8 mouse cellular contexts compared by ENCODE assay signal in genomic region chr14:30695609-30696008, GRCm38 (mm10). TPM values are rescaled to one million over a fixed set of nuclear protein-coding genes. Genes with fewer than 3 reads are reported as not detected.
A peak's percentile ranks its signal among the peaks of the same experiment; 100 is the strongest.
DNase-seq lines count a peak whose midpoint lies in the region; ATAC-seq and TF ChIP-seq lines count a peak whose summit lies in the region.

No protein-coding gene starts in this region.

- H3K27ac ChIP-seq in liver, adult 2 months (replicated peaks; ENCODE audit: insufficient read depth, low read depth, low read length), result no peak overlapping the region
- H3K27ac ChIP-seq in liver, embryonic 12.5 days, result no peak overlapping the region
- peak overlapping the region; percentile 70 for H3K27ac ChIP-seq in layer of hippocampus, adult 2 months

- DNase-seq in liver, adult 2 months (ENCODE audit: extremely low read depth, low read depth, low spot score), result peak; percentile 80
- DNase-seq in brain, embryonic 14.5 days (ENCODE audit: low read depth), result peak; percentile 77
- DNase-seq in gastrocnemius, adult 8-10 months (ENCODE audit: low spot score in 2 of 2), result peak; percentile 57 to 64
- peak; percentile 66 for DNase-seq in layer of hippocampus, adult 2 months (ENCODE audit: low spot score in 2 of 2)
- no peak for DNase-seq in thymus, adult 18-20 months

- H3K9me3 ChIP-seq in liver, embryonic 12.5 days (replicated peaks), result no peaks in the 10 kb centered on the region

- no peak overlapping the region for H3K4me2 ChIP-seq in liver, embryonic 12.5 days

- H3K4me1 ChIP-seq in liver, adult 2 months (ENCODE audit: control insufficient read depth, insufficient read depth, low read length), result peaks cover 2% of the 10 kb centered on the region
- H3K4me1 ChIP-seq in liver, embryonic 12.5 days, result no peaks in the 10 kb centered on the region

- H3K4me3 ChIP-seq in liver, adult 2 months (ENCODE audit: insufficient read depth, low read depth, low read length), result no peak overlapping the region
- H3K4me3 ChIP-seq in liver, embryonic 12.5 days, result no peak overlapping the region
- H3K4me3 ChIP-seq in layer of hippocampus, adult 2 months, result no peak overlapping the region

- no peak overlapping the region for H3K9ac ChIP-seq in liver, adult 2 months (ENCODE audit: low read depth, low read length)
- no peak overlapping the region for H3K9ac ChIP-seq in liver, embryonic 12.5 days

- no peaks in the 10 kb centered on the region for H3K36me3 ChIP-seq in liver, adult 2 months (ENCODE audit: control insufficient read depth, insufficient read depth, low read length)
- H3K36me3 ChIP-seq in liver, embryonic 12.5 days, result peaks cover 4% of the 10 kb centered on the region; the same call in 1 of the 2 replicates

- H3K27me3 ChIP-seq in liver, adult 2 months (ENCODE audit: control insufficient read depth, insufficient read depth, low read length), result no peaks in the 10 kb centered on the region
- no peaks in the 10 kb centered on the region; the same call in 1 of the 2 replicates for H3K27me3 ChIP-seq in liver, embryonic 12.5 days (replicated peaks)

- ATAC-seq in liver, embryonic 12.5 days, result no peak
- ATAC-seq in megakaryocyte progenitor cell, adult 5-6 weeks (replicated peaks; ENCODE audit: poor library complexity), result peak; percentile 75
- ATAC-seq in activated CD4-positive, CD25-positive, alpha-beta regulatory T cell, adult 4 months, result no peak

- TF ChIP-seq POLR2A in liver, adult 2 months (IDR thresholded peaks at IDR 0.05; ENCODE audit: extremely low read depth, insufficient read depth, low read length), result no peak
- no peak for TF ChIP-seq POLR2A in brain, embryonic 14.5 days (IDR thresholded peaks at IDR 0.05; ENCODE audit: borderline replicate concordance, extremely low read depth, insufficient read depth, insufficient read length, poor library complexity, severe bottlenecking)

- H3K79me2 ChIP-seq in liver, adult 2 months (ENCODE audit: control insufficient read depth, insufficient read depth, low read length), result no peaks in the 10 kb centered on the region

- WGBS in liver, adult 2 months, result 3% methylated on average over 4 of the region's 4 CpGs
- WGBS in liver, embryonic 12.5 days (ENCODE audit: insufficient replicate concordance), result 68% methylated on average over 4 of the region's 4 CpGs

- peak; percentile 39 for TF ChIP-seq CTCF in liver, adult 2 months (IDR thresholded peaks at IDR 0.05; ENCODE audit: low read depth, low read length)
- TF ChIP-seq CTCF in brain, embryonic 14.5 days (IDR thresholded peaks at IDR 0.05; ENCODE audit: borderline replicate concordance, extremely low read depth, insufficient read depth, insufficient read length), result peak; percentile 6; the same call in 1 of the 2 replicates
- peak; percentile 62 for TF ChIP-seq CTCF in layer of hippocampus, adult 2 months (conservative IDR thresholded peaks at IDR 0.05)

RNA-seq across cellular contexts. Expression of gene Sfmbt1, which starts 19.0 kb away (rescaled TPM):
- 11.1 and 11.2 TPM in 2 replicates for total RNA-seq in liver, adult 2 months (2014; rRNA removed)
- 1.6 and 2.1 TPM in 2 replicates for polyA plus RNA-seq in liver, adult 2 months (2012; rRNA removed)
- 17.1 and 18.7 TPM in 2 replicates for polyA plus RNA-seq in liver, embryonic 12.5 days (2016; fragmentation: Nextera tagmentation; extraction: Ambion mirVana)
- 6.5 and 10.6 TPM in 2 replicates for polyA plus RNA-seq in brain, embryonic 14.5 days (2012; rRNA removed)
- total RNA-seq in gastrocnemius, adult 8-10 months (2022), result 10 to 100 TPM; 10.7 to 13.0 (median 12.2) TPM
- 10 to 100 TPM; 33.5 to 36.6 TPM for total RNA-seq in layer of hippocampus, adult 2 months (2021)
- 11.1 and 12.1 TPM in 2 replicates for total RNA-seq in megakaryocyte progenitor cell, adult 5-6 weeks (2015)
- total RNA-seq in megakaryocyte progenitor cell, adult 5-6 weeks (2017), result 6.9 and 9.6 TPM in 2 replicates
- 1 to 10 TPM; 6.8 to 8.3 TPM for polyA plus RNA-seq in activated CD4-positive, CD25-positive, alpha-beta regulatory T cell, adult 4 months (2017; shearing (Covaris generic))

RNA-seq across cellular contexts. Expression of gene Rft1, which starts 41.4 kb away (rescaled TPM):
- 18.4 and 19.0 TPM in 2 replicates for total RNA-seq in liver, adult 2 months (2014; rRNA removed)
- 12.3 and 13.0 TPM in 2 replicates for polyA plus RNA-seq in liver, adult 2 months (2012; rRNA removed)
- 5.9 and 6.5 TPM in 2 replicates for polyA plus RNA-seq in liver, embryonic 12.5 days (2016; fragmentation: Nextera tagmentation; extraction: Ambion mirVana)
- 10.7 and 12.2 TPM in 2 replicates for polyA plus RNA-seq in brain, embryonic 14.5 days (2012; rRNA removed)
- 1 to 10 TPM; 4.5 to 5.6 (median 4.9) TPM for total RNA-seq in gastrocnemius, adult 8-10 months (2022)
- total RNA-seq in layer of hippocampus, adult 2 months (2021), result 10 to 100 TPM; 10.8 to 12.0 TPM
- 12.3 and 12.7 TPM in 2 replicates for total RNA-seq in megakaryocyte progenitor cell, adult 5-6 weeks (2015)
- 13.0 and 16.5 TPM in 2 replicates for total RNA-seq in megakaryocyte progenitor cell, adult 5-6 weeks (2017)
- 10 to 100 TPM; 12.9 to 13.1 TPM for polyA plus RNA-seq in activated CD4-positive, CD25-positive, alpha-beta regulatory T cell, adult 4 months (2017; shearing (Covaris generic))

Comparison
In these comparisons a context has a peak if more than half of its experiments do, and no peak if none do; other contexts are left out.
1. DNase-seq: peak in liver, adult 2 months (single experiment), brain, embryonic 14.5 days (single experiment), gastrocnemius, adult 8-10 months (2 of 2) and layer of hippocampus, adult 2 months (2 of 2); none in thymus, adult 18-20 months (0 of 2).
2. CTCF ChIP-seq: peak in every context shown above with its lines; median percentile 62 in layer of hippocampus, adult 2 months; 39 in liver, adult 2 months; 6 in brain, embryonic 14.5 days.